Comparison of ENCODE assay signal across 29 mouse cellular contexts in the genomic region with DNA sequence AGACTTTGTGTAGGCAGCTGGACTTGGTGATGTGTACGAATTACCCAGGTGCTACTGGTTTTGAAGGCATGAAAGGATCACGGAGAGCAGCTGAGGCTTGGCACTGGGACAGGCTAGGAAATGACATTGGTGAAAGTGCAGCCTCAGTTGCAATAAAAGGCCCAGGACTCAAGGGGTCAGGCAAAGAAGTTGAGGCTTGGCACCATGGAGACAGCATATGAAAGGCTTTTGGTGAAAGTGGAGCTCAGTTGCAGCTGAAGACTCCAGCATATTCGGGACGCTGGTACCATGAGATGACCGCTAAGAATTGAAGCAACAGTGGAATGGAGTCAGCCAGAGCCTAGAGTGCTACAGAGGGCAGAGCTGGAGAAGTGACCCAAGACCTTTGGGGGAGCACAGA. TPM values are rescaled to one million over a fixed set of nuclear protein-coding genes. Genes with fewer than 3 reads are reported as not detected.
DNase-seq lines count a peak whose midpoint lies in the region; ATAC-seq and TF ChIP-seq lines count a peak whose summit lies in the region.
"Had no signal": no experiment of that assay in that cellular context is flagged by ENCODE, and none has a peak within 500 bp of the region (broad histone marks: within the 10 kb centered on the region; RNA-seq: fewer than 3 reads in every experiment).

No protein-coding gene starts in this region.

- no peaks in the 10 kb centered on the region for H3K36me3 ChIP-seq in E14TG2a.4 (ENCODE audit: insufficient read depth, low read length)
- H3K36me3 ChIP-seq in ES-Bruce4 (ENCODE audit: control insufficient read depth, insufficient read depth, low read length, poor library complexity, severe bottlenecking): no peaks in the 10 kb centered on the region
- H3K36me3 ChIP-seq in ES-E14 (ENCODE audit: control insufficient read depth, insufficient read depth, low read length, poor library complexity, severe bottlenecking): no peaks in the 10 kb centered on the region
- no peaks in the 10 kb centered on the region for H3K36me3 ChIP-seq in midbrain, embryonic 13.5 days
- H3K36me3 ChIP-seq: embryonic facial prominence, embryonic 13.5 days; embryonic facial prominence, embryonic 15.5 days; forebrain, embryonic 10.5 days; forebrain, embryonic 15.5 days had no signal

- ATAC-seq in megakaryocyte-erythroid progenitor cell, adult 5-6 weeks (replicated peaks; ENCODE audit: low FRiP score, low TSS enrichment, poor library complexity, severe bottlenecking): no peak
- no peak for ATAC-seq in midbrain, embryonic 13.5 days
- ATAC-seq: forebrain, embryonic 13.5 days; forebrain, embryonic 15.5 days; forebrain, postnatal 0 days had no signal

- TF ChIP-seq POLR2A in ES-Bruce4 (IDR thresholded peaks at IDR 0.05; ENCODE audit: insufficient read depth, low read length): no peak

- H3K9ac ChIP-seq in ES-Bruce4 (ENCODE audit: low read depth, poor library complexity, severe bottlenecking): no peak overlapping the region
- H3K9ac ChIP-seq in ES-E14 (ENCODE audit: insufficient read depth, low read depth, low read length, poor library complexity, severe bottlenecking): peak overlapping the region; percentile 58
- H3K9ac ChIP-seq in midbrain, embryonic 13.5 days (replicated peaks): no peak overlapping the region
- H3K9ac ChIP-seq: embryonic facial prominence, embryonic 13.5 days; embryonic facial prominence, embryonic 15.5 days; forebrain, embryonic 13.5 days; forebrain, embryonic 15.5 days; forebrain, postnatal 0 days had no signal

- 88% methylated on average over 5 of the region's 5 CpGs for WGBS in midbrain, embryonic 13.5 days

- H3K27me3 ChIP-seq in E14TG2a.4 (ENCODE audit: insufficient read depth, low read length) (no peaks in the 10 kb centered on the region), ES-Bruce4 (ENCODE audit: control insufficient read depth, insufficient read depth, low read length, poor library complexity, severe bottlenecking) (no peaks in the 10 kb centered on the region)
- H3K27me3 ChIP-seq in midbrain, embryonic 13.5 days: no peaks in the 10 kb centered on the region
- H3K27me3 ChIP-seq: embryonic facial prominence, embryonic 13.5 days; embryonic facial prominence, embryonic 15.5 days; forebrain, embryonic 13.5 days; forebrain, embryonic 15.5 days had no signal

- H3K9me3 ChIP-seq in E14TG2a.4 (ENCODE audit: low read length) (no peaks in the 10 kb centered on the region), ES-Bruce4 (replicated peaks; ENCODE audit: control insufficient read depth, insufficient read depth, low read length, poor library complexity, severe bottlenecking) (no peaks in the 10 kb centered on the region), ES-E14 (ENCODE audit: control insufficient read depth, insufficient read depth, low read depth, low read length) (no peaks in the 10 kb centered on the region)
- H3K9me3 ChIP-seq in midbrain, embryonic 13.5 days: no peaks in the 10 kb centered on the region
- H3K9me3 ChIP-seq: embryonic facial prominence, embryonic 13.5 days; embryonic facial prominence, embryonic 15.5 days; forebrain, embryonic 10.5 days; forebrain, embryonic 13.5 days; forebrain, embryonic 15.5 days had no signal

- in situ Hi-C loops in ES-E14 (cut with MboI; ENCODE audit: low sequenced_read_pairs in 2 of 2, unreplicated experiment in 2 of 2): no loop called here

- 0 out of 2 replicates have a peak, but pooled peaks have one; percentile 26 for TF ChIP-seq EP300 in ES-Bruce4 (IDR thresholded peaks at IDR 0.05; ENCODE audit: insufficient read depth, low read depth, low read length)

- H3K4me2 ChIP-seq in midbrain, embryonic 13.5 days (replicated peaks): no peak overlapping the region
- H3K4me2 ChIP-seq: embryonic facial prominence, embryonic 13.5 days; embryonic facial prominence, embryonic 15.5 days; forebrain, embryonic 13.5 days; forebrain, embryonic 15.5 days had no signal

- peak overlapping the region; percentile 100 for H3K27ac ChIP-seq in ES-Bruce4 (ENCODE audit: insufficient read depth, low read length)
- peak overlapping the region; percentile 95 for H3K27ac ChIP-seq in ES-E14 (ENCODE audit: insufficient read depth, low read depth, low read length, poor library complexity, severe bottlenecking)
- H3K27ac ChIP-seq in midbrain, embryonic 13.5 days: no peak overlapping the region
- H3K27ac ChIP-seq: embryonic facial prominence, embryonic 13.5 days; embryonic facial prominence, embryonic 15.5 days; forebrain, embryonic 10.5 days; forebrain, embryonic 13.5 days; forebrain, embryonic 15.5 days had no signal

- H3K4me3 ChIP-seq in E14TG2a.4 (replicated peaks; ENCODE audit: low read length) (peak overlapping the region; percentile 70), ES-Bruce4 (ENCODE audit: low read depth, low read length) (no peak overlapping the region), ES-E14 (ENCODE audit: insufficient read depth in 1 of 2, low read depth in 1 of 2, low read length in 2 of 2, poor library complexity in 1 of 2, severe bottlenecking in 1 of 2) (peak overlapping the region; percentile 35 to 46; a peak in 3 of 4 replicates)
- H3K4me3 ChIP-seq in midbrain, embryonic 13.5 days (replicated peaks): no peak overlapping the region
- H3K4me3 ChIP-seq: embryonic facial prominence, embryonic 13.5 days; embryonic facial prominence, embryonic 15.5 days; erythroblast, embryonic 14.5 days; forebrain, embryonic 10.5 days; forebrain, embryonic 13.5 days; forebrain, embryonic 15.5 days had no signal

- no peak for DNase-seq in ES-E14 (ENCODE audit: low read depth, low spot score)
- peak; percentile 63 for DNase-seq in ZHBTc4 (ENCODE audit: low read depth, low spot score)
- DNase-seq in testis, postnatal 14 days (ENCODE audit: low spot score): no peak
- DNase-seq: adrenal gland, adult 2 months; adrenal gland, postnatal 10 days; adrenal gland, postnatal 25 days; cerebellum, adult 11 months; cerebellum, adult 18-20 months; cerebellum, adult 8-10 months; cerebellum, adult 9-11 months; cerebellum, postnatal 14 days; cerebellum, postnatal 36 days; embryo, embryonic 11 days; forebrain, postnatal 0 days had no signal

- H3K4me1 ChIP-seq in E14TG2a.4 (replicated peaks; ENCODE audit: low read depth, low read length): peaks cover 71% of the 10 kb centered on the region
- H3K4me1 ChIP-seq in ES-Bruce4 (ENCODE audit: control insufficient read depth, insufficient read depth, low read length): peaks cover 2% of the 10 kb centered on the region
- peaks cover 14 to 15% of the 10 kb centered on the region in 2 experiments for H3K4me1 ChIP-seq in ES-E14 (ENCODE audit: control insufficient read depth in 2 of 2, insufficient read depth in 2 of 2, low read length in 2 of 2, poor library complexity in 1 of 2)
- no peaks in the 10 kb centered on the region for H3K4me1 ChIP-seq in midbrain, embryonic 13.5 days (replicated peaks)
- H3K4me1 ChIP-seq: embryonic facial prominence, embryonic 13.5 days; embryonic facial prominence, embryonic 15.5 days; forebrain, embryonic 10.5 days; forebrain, embryonic 13.5 days; forebrain, embryonic 15.5 days had no signal

- TF ChIP-seq CTCF in E14TG2a.4 (conservative IDR thresholded peaks at IDR 0.05; ENCODE audit: low read length) (no peak), ES-Bruce4 (IDR thresholded peaks at IDR 0.05; ENCODE audit: low read depth, low read length) (no peak)

TF ChIP-seq in ES-E14, 5 proteins besides CTCF, POLR2A, EP300 and RAD21:
- TF ChIP-seq CHD2 (IDR thresholded peaks at IDR 0.05; ENCODE audit: low read depth, low read length): no peak
- TF ChIP-seq MAFK (IDR thresholded peaks at IDR 0.05; ENCODE audit: insufficient read depth, low read depth, low read length): no peak
- TF ChIP-seq HCFC1 (IDR thresholded peaks at IDR 0.05; ENCODE audit: borderline replicate concordance, insufficient read depth, low read length): no peak
- TF ChIP-seq ZNF384 (IDR thresholded peaks at IDR 0.05; ENCODE audit: low read depth, low read length): no peak
- TF ChIP-seq ZC3H11A (IDR thresholded peaks at IDR 0.05; ENCODE audit: borderline replicate concordance, low read depth, low read length): no peak

RNA-seq across cellular contexts. Expression of a gene that starts 39.8 kb away (rescaled TPM):
- polyA plus RNA-seq in ES-Bruce4 (2011; ENCODE audit: insufficient read depth, insufficient read length, low read depth, missing spikeins): not detected in 2 replicates
- total RNA-seq in ES-E14 (2012; rRNA removed): 0.21 and 0.22 TPM in 2 replicates
- not detected in 2 replicates for total RNA-seq in megakaryocyte-erythroid progenitor cell, adult 5-6 weeks (2014; fragmentation: Nextera tagmentation)
- total RNA-seq in megakaryocyte-erythroid progenitor cell, adult 5-6 weeks (2017): not detected in 2 replicates
- polyA plus RNA-seq in midbrain, embryonic 13.5 days (2015; fragmentation: Nextera tagmentation; extraction: Ambion mirVana): 0.10 and 0.11 TPM in 2 replicates
- total RNA-seq: adrenal gland, adult 2 months; adrenal gland, postnatal 10 days; adrenal gland, postnatal 25 days; adrenal gland, postnatal 4 days; common myeloid progenitor, adult 5-6 weeks; forebrain, postnatal 0 days; MEL had no signal
- polyA plus RNA-seq: adrenal gland, adult 2 months; C2C12; embryonic facial prominence, embryonic 11.5 days; embryonic facial prominence, embryonic 13.5 days; embryonic facial prominence, embryonic 15.5 days; erythroblast, embryonic 14.5 days; forebrain, embryonic 10.5 days; forebrain, embryonic 13.5 days; forebrain, embryonic 15.5 days; forebrain, postnatal 0 days had no signal

RNA-seq across cellular contexts. Expression of a gene that starts 57.1 kb away (rescaled TPM):
- polyA plus RNA-seq in ES-Bruce4 (2011; ENCODE audit: insufficient read depth, insufficient read length, low read depth, missing spikeins): 24.4 and 27.1 TPM in 2 replicates
- total RNA-seq in ES-E14 (2012; rRNA removed): 50.6 and 56.7 TPM in 2 replicates
- total RNA-seq in megakaryocyte-erythroid progenitor cell, adult 5-6 weeks (2014; fragmentation: Nextera tagmentation): 64.3 and 70.7 TPM in 2 replicates
- total RNA-seq in megakaryocyte-erythroid progenitor cell, adult 5-6 weeks (2017): 25.8 and 41.6 TPM in 2 replicates
- 23.4 and 23.5 TPM in 2 replicates for polyA plus RNA-seq in midbrain, embryonic 13.5 days (2015; fragmentation: Nextera tagmentation; extraction: Ambion mirVana)

Comparison
In these comparisons a context has a peak if more than half of its experiments do, and no peak if none do; other contexts are left out.
1. H3K4me3 ChIP-seq: peak in E14TG2a.4 (single experiment) and ES-E14 (2 of 2); none in ES-Bruce4 (single experiment) and midbrain, embryonic 13.5 days (single experiment).